Mouse (Mus musculus) regulatory T cell (primary cell): ENCODE results near the gene Pip5k1b.

Source experiments
- in situ Hi-C: fragments of 300-600 bp; cut with MboI, MseI; formaldehyde crosslinking; loops from one replicate; pipeline ENCODE4 v1.15.1; 2025; ENCODE audit warnings: high pct_unique_total_duplicates

Gene Pip5k1b

DNA sequence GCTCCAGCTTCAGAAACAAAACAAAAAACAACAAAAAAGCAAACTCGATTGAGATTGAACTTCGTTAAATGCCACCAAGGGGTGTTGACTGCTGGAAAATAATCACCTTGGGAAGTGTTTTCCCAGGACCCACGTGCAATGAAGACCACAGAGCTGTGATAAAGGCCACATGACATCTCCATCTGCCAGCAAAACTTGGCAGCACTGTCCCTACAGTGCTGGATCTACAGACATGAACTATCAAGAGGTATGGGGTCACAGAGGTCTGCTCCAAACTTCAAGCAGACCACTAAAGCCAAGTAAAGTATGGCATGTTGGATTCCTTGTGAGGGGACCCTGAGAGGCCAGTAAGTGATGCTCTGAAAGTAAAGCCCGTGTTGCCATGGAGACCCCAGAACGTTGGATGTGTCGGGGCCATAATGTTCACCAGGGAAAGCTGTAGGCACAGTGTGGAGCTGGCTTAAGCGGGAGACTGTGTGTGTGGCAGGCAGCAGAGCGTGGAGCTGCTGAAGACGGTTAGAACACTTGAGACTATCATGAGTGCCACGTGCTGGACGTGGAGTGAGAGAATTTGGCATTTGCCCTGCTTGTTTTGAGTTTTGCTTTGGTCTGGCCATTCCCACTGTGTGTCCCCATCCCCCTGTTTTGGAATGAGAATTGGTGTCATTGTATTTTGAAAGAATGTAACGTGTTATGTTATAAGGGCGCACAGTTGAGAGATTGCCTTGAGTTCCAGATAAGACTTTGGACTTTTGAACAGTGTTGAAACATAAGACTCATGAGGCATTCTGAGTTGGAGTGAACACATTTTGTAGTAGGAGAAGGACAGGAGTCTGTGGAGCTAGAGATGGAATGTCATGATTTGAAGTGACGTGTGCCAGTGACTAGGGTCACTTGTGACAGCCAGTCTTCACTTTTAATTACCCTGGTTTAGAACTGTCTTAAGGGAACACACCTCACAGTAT lies 12.0 kb downstream of the Pip5k1b start:
- in situ Hi-C loops, result no loop called here

DNA sequence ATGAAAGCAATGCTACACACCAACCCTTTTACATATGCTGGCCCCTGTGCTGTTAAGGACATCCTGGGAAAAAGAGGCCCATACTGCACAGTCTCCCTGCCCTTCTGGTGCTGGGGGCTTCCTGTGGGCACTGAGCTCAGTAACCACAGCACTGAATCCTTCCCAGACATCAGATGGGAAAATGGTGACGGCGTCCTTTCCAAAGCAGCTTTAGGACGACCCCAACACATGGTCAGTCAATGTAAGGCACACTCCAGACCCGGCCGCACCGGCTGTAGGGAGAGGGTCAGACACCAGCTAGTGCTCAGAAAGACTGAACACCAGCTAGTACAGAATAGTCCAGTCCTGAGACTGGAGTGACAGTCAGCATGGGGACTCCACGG lies 13.4 kb downstream of the Pip5k1b start:
- in situ Hi-C loops, result no loop called here

DNA sequence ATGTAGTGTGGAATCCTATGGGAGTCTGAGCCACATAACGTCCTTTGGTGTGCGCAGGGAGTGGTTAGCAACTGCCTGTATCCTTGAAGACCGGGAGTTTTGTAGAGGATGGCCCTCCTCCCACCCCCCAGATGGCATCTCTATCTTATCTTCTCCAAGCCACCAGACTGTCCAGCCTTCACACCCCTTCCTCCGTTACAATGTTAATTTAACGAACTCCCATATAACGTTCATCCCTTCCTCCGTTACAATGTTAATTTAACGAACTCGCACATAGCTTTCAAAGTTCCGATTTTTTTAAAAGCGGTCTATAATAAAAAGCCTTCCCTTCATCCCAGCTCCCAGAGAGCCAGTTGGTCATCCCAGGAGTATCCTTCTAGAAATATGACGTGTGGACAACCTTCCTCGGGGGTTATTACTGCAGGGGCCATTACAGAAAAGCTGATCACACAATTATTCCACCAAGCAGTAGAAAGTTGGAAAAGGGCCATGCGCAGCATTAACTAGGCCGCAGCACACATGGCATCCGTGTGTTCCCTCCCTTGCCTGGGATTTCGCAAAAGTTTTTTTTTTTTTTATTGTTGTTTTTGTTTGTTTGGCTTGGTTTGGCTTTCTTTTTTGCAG lies 13.9 kb downstream of the Pip5k1b start:
- in situ Hi-C loops, result no loop called here

DNA sequence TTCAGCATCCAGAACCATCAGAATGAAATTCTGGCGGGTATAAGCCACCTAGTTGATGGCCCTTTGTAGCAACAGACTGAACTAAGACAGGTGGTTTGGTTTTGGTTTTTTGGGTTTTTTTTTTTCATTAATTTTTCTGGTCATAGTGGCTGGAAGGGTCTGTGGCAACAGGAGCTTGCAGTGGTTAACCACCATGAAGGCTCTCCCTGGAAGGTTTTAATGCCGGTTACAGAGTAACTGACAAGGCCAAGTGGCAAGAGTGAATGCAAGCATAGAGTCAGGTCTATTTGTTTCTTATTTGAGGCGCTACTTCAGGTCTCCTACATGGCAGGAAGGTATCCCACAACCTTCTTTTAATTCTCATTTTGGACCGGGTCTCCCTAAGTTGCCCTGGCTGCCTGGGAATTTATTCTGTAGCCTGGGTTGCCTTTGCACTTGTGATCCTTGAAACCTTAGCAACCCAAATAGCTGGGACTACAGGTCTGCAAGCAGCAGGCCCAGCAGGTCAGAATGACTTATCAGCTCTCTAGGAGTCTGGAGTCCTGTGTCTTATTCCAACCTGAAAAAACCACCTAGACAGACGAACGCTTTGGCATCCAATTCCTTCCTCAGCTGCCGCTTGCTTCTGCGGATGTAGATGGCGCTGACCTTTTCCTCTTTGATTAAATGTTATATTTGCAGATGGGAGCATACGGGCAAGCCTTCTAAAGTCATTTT lies 14.6 kb downstream of the Pip5k1b start:
- in situ Hi-C loops, result no loop called here

DNA sequence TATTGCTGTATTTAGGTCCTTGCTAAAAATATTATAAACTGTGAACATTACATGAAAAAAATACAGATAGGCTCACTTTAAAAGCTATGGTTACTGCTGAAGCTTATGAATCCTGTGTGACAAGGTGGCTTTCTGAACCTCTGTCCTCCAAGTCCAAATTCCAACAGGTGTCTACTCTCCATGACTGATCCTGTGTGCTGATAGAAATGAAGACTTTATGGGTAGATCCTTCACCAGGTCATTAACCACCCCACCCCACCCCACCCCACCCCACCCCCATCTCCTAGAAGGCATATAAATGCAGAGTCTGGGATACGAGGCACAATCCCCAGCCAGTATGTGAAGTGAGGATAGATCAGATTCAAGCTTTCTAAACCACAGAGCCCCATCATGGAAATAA lies 16.6 kb downstream of the Pip5k1b start:
- in situ Hi-C loops, result no loop called here

DNA sequence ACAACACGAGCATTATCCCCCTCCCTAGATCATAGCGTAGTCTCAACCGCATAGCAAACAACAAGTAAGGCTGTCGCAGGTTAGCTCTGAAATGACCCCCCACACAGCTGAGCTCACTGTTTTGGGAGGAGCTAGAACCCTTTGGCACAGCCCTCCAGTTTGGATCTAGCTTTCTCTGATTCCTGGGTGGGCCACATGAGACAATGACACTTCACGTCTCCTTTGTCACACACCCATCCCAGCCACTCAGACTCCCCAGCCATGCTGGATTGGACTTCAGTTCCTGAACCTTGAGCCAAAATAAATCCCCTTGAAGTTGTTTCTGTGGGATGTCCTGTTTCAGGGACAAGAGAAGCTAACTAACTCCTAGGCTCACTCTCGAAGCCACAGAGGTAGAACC lies 17.5 kb downstream of the Pip5k1b start:
- in situ Hi-C loops, result no loop called here

DNA sequence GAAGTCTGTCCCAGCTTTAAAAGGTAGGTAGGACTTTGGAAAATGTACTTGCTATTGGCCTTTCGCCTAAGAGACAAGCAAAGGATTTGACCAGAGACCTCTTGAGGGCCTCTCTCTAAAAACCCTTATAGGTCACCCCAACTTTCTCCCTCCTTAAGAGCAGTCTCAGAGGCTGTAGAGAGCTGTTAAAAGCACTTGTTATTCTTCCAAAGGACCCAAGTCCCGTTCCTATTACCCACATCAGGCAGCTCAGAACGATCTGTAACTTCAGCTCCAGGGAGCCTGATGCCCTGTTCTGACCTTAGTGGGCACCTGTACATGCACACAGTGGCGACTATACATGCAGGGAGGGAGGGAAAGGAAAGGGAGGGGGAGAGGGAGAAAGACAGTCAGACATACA lies 18.0 kb downstream of the Pip5k1b start:
- in situ Hi-C loops, result no loop called here

DNA sequence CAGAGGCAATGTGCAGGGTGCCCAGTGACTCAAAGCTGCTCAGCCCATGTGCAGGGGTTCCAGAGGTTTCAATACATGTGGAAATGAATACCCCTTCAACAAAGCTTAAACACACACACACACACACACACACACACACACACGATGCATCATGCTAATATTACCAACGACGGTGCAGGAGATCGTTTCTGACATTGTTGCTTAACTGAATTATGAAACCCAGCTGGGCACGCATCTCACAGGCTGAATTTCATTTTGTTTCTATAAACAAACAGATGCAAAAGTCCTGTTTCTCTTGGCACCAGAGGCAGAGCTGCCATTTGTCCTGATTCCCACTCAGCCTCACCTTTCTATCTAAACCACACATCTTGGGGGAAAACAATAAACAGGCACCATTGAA lies 18.8 kb downstream of the Pip5k1b start:
- in situ Hi-C loops, result no loop called here

DNA sequence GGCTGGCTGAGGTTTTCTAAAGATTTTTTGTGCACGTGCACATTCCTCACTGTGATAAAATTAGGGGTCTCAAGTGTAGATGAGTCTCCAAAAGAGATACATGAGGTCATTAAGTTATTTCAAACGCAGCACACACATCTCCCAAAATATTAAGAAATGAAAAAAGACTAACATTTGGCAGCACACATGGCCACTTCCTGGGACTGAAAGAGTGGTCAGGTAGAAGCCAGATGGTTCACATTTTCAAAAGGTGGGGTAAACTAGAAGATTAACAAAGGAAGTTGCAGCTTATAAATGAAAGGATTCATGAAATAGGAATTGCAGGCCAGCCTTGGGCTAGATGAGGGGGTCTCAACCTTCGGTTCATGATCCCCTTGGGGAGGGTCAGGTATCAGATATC lies 19.4 kb downstream of the Pip5k1b start:
- in situ Hi-C loops, result no loop called here

DNA sequence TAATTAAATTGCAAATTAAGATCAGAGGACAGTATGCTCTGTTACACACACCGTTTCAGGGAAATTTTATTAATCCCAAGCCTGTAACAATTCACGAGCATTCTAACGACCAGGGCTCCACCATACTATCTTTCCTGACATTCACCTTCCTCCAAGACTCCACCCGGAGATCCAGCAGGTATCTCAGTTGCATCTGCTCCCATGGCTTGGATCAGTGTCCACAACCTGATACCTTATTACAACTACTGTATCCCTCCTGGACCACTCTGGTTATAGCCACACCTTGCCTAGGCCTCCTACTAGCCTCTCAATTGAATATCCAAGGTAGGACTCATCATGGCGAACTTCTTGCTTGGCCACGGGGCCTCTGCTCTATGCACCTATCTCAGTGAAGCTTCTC lies 20.5 kb downstream of the Pip5k1b start:
- in situ Hi-C loops, result no loop called here

DNA sequence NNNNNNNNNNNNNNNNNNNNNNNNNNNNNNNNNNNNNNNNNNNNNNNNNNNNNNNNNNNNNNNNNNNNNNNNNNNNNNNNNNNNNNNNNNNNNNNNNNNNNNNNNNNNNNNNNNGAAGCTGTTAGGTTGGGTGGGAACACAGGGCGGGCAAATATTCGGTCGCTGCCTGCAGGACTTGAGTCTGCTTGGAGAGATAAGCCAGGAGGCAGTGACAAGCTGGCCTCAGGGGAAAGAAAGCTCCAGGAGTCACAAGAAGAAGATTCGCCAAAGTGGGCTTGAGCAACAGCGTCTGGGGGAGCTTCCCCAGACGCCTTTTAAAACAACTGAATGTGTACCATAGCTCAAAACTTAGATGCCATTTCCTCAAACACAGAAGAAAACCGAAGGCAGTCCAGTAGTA lies 20.9 kb downstream of the Pip5k1b start:
- in situ Hi-C loops, result no loop called here

DNA sequence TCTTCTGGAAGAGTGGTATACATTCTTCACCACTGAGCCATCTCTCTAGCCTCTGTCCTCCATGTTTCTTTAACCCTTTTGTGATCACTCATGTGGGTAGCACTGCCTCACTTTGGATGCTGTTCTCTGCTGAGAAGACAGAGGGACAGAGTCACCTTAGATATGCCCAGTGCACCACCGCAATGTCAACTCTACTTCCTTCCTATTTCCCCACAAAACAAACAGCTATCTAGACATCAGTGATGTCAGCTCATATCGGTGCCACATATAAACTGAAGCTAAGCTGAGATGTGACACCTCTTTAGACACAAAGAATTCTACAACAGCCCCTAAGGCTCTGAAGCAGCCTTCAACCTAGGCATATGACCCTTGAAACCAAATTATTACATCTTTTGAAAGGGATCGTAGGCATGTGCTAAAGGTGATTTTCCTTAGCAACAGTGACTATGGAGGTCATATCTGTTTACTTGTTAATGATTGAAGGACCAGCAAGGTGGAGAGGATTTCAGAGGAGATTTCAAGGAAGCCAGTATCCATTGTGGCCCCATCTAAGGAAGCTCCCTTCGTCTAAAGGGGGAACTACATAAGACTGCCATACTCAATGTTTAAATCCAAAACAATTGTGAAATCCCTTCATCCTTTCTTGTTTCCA lies 26.6 kb downstream of the Pip5k1b start:
- in situ Hi-C loops, result no loop called here

DNA sequence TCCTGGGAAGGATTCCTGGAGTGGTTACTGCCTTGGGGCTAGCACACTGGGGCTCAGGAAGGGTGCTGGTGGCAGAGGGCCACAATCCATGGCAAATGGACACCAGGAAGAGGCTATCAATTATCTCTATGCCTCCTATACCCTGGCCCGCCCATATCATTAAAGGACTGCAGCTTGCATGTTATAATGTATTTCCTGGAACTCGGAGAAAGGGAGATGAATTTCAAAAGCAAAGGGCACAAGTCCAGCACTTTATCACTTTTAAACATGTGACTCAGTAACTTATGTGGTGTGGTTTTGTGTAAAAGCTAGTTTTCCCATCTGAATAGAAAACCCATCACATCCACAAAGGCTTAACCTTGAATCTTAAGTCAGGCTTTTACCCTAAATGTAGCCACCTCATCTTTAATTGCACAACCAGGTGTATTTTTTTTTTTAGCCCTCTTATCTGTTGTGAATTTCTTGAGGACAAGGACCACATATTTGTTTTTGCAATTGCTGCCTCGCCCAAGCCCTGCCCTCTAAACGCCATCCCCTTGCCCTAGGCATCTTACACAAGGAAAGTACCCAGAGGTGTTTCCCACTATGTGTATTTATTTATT lies 27.4 kb downstream of the Pip5k1b start:
- in situ Hi-C loops, result no loop called here

DNA sequence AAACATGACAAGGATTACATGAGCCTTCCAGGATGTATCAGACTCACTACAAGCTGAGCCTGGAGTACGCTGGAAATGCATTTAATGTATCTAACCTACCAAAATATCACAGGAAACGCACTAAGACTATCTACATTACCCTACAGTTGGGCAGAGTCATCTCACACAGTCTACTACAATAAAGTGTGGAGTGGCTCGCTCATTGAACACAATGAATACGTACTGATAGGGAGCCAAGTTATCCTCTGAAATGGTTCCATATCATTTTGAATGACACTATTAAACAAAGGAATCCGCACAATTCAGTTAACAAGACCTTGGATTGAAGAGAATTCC lies 28.1 kb downstream of the Pip5k1b start:
- in situ Hi-C loops, result no loop called here

DNA sequence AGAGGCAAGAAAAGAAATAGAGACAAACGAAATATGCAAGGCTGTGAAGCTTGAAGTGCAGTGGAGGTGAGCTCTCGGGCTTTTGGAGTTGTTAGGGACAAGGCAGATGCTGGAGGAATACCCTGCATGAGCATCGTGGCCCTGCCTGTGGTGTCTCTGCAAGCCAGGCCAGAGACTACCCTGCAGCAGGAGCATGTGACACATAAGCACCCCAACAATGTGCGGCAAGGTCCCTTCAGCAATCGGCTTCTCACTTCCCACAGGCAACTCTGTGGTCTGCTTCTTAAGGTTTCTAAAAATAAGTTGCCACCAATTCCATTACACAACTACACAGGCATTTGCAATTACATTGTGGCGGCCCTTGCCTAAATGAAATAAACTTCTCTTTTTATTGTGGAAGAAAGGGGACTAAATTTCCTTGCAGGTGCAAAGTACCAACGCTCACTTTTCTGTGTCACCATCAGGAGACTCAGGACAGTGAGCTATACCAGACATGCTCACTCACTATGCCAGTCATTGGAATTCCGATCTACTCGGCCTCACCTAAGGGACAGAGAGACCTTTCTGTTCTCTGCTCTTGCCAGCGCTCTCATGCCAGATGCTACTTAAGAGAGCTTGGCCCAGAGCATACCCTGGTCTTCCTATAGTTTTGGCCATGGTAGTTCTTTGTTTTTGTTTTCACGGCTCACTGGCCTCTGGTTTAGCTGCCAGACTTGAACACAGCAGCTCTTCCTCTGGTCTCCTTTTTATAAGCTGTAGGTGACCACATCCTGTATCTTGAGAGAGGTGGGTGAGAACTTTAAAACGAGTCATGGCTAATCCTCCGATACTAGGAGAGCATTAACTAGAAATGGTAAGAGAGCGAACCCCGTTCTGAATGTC lies 28.7 kb downstream of the Pip5k1b start:
- in situ Hi-C loops, result no loop called here

DNA sequence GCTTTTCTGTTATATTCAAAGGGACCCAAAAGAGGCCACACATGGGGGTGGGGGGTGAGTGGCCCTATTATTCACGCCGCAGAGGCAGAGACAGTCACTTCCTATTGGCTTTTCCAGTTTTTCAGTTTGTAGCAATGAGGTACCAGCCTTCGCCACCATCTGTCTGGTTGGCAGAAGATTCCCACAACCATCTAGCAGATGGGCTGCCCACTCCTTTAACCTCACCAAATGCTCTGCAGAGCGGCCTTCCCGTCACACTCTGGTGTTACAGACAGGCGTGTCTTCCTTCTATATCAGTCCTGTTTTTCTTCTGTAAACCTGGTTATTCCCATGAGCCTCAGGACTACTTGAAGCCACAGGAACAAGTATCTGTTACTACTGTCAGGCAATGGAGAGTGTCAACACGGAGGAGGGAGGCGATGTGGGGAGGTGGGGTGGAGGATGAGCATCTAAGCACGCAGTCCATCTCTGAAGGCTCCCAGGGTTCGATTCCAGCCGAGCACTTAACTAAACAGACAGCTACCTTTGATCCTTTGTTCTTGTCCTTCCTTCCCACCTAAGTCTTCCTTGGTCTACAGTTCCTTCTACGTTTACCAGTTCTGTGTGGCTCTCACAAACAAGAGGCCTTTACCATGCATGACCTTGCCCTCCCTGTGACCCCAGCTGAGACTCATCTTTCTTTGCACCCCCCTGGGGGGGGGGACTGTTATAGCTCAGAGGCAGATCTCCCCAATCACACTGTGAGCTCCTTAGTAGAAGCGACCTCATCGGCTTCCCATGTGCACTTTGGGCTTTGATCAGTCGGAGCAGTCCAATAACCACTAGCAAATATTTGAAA lies 32.0 kb downstream of the Pip5k1b start:
- in situ Hi-C loops, result no loop called here

DNA sequence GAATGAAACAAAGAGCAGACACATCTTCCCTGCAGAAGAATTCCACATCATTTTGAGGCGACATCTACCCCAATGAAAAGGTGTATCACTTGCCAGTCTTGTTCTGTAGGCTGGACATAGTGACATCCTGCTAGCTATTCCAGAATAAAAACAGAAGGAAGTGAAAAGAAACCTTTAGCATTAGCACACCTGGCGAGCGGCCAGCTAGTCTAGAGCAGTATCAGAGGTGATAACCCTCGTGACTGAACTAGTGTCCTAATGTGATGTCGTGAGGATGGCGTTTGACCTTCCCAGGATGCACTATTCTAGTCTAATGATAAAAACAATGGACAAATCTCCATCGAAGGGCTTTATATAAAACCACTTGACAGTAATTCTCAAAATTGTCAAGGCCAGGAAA lies 33.7 kb downstream of the Pip5k1b start:
- in situ Hi-C loops, result no loop called here

DNA sequence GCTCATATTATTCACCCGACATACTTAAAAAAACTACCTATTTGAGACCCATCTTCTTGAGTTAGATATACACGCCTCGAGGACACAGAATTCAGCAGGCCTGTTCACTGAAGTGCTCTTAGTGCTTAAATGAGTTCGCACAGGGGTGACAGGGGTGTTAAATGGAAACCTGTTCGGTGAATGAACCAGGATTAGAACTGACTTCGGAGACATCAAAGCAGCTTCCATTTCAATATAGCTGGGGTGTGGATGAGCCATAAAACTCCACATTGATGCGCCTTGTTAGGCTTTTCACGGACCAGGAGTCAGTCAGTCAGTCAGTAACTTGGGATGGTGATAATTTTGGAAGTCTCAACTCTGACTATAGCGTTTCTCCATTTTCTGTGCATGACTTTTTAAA lies 34.5 kb downstream of the Pip5k1b start:
- in situ Hi-C loops, result no loop called here

DNA sequence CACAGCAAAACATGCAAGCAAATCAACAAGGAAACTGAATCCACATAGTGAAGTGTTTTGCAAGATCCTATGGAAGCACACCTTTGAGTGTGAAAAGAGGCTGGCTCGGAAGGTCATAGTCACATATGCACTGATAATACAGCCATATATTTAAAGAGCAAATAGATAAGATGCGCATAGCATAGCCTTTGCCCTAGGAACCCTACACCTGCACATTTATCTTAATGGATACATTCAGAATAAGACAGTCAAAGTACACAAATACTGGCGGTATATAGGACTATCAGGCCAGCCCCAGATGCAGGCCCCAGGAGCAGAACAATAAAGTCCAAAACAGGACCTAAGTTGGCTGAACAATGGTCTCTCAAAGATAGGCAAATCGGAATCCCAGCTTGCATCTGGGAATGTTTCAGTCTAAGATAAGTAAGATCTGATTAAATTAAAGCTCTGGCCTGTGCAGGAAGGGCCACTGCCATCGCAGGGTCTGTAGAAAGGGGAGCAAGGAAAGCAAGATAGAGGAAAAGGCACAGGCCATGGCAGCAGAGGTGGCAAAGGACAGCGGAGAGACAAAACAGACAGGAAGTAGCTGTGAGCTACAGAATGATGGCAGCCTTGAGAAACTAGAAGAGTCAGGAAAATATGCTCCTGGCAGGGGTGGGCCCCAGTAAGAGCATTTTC lies 35.8 kb downstream of the Pip5k1b start:
- in situ Hi-C loops, result no loop called here
